In genomic region chr10:83630899-83631298, GRCm38 (mm10) we compare ENCODE assay signal across 10 mouse cellular contexts. TPM values are rescaled to one million over a fixed set of nuclear protein-coding genes. Genes with fewer than 3 reads are reported as not detected.
DNase-seq lines count a peak whose midpoint lies in the region; ATAC-seq lines count a peak whose summit lies in the region.
"Had no signal": no experiment of that assay in that cellular context is flagged by ENCODE, and none has a peak within 500 bp of the region (broad histone marks: within the 10 kb centered on the region; RNA-seq: fewer than 3 reads in every experiment).

No protein-coding gene starts in this region.

- no peaks in the 10 kb centered on the region for H3K9me3 ChIP-seq in heart, embryonic 11.5 days (replicated peaks; ENCODE audit: control insufficient read depth, low read length)
- no peaks in the 10 kb centered on the region for H3K9me3 ChIP-seq in midbrain, embryonic 16.5 days (replicated peaks; ENCODE audit: control insufficient read depth, low read length, poor library complexity, severe bottlenecking)
- no peaks in the 10 kb centered on the region for H3K9me3 ChIP-seq in midbrain, embryonic 13.5 days
- no peaks in the 10 kb centered on the region for H3K9me3 ChIP-seq in neural tube, embryonic 14.5 days (ENCODE audit: control insufficient read depth, low read length)
- H3K9me3 ChIP-seq: megakaryocyte, embryonic 14.5 days had no signal

- WGBS in heart, embryonic 11.5 days (ENCODE audit: insufficient replicate concordance), result 50% methylated on average over 3 of the region's 3 CpGs
- 55% methylated on average over 3 of the region's 3 CpGs for WGBS in midbrain, embryonic 16.5 days
- WGBS in midbrain, embryonic 13.5 days, result 68% methylated on average over 3 of the region's 3 CpGs
- WGBS in neural tube, embryonic 14.5 days, result 50% methylated on average over 3 of the region's 3 CpGs

- DNase-seq in heart, adult 18-20 months, result peak; percentile 63 to 71
- peak; percentile 87 to 94 for DNase-seq in cerebellum, postnatal 36 days
- DNase-seq in thymus, postnatal 4 days, result no peak
- DNase-seq in thymus, postnatal 36 days, result no peak
- DNase-seq: kidney, adult 18-20 months had no signal

- H3K9ac ChIP-seq in heart, embryonic 11.5 days (ENCODE audit: low read depth, low read length), result no peak overlapping the region
- H3K9ac ChIP-seq in midbrain, embryonic 16.5 days (ENCODE audit: low read depth, low read length), result no peak overlapping the region
- no peak overlapping the region for H3K9ac ChIP-seq in midbrain, embryonic 13.5 days (replicated peaks)
- H3K9ac ChIP-seq in neural tube, embryonic 14.5 days (replicated peaks; ENCODE audit: low read depth, low read length), result no peak overlapping the region

- H3K4me3 ChIP-seq in heart, embryonic 11.5 days (ENCODE audit: low read depth, low read length), result no peak overlapping the region
- H3K4me3 ChIP-seq in midbrain, embryonic 16.5 days (ENCODE audit: low read depth, low read length), result no peak overlapping the region
- no peak overlapping the region for H3K4me3 ChIP-seq in midbrain, embryonic 13.5 days (replicated peaks)
- H3K4me3 ChIP-seq in neural tube, embryonic 14.5 days (ENCODE audit: low read depth, low read length), result no peak overlapping the region
- H3K4me3 ChIP-seq: megakaryocyte, embryonic 14.5 days had no signal

- no peak overlapping the region for H3K4me2 ChIP-seq in heart, embryonic 11.5 days
- H3K4me2 ChIP-seq in midbrain, embryonic 16.5 days (ENCODE audit: low read length), result no peak overlapping the region
- no peak overlapping the region for H3K4me2 ChIP-seq in midbrain, embryonic 13.5 days (replicated peaks)
- H3K4me2 ChIP-seq in neural tube, embryonic 14.5 days (ENCODE audit: low read depth, low read length), result no peak overlapping the region

- H3K36me3 ChIP-seq in heart, embryonic 11.5 days (ENCODE audit: control insufficient read depth, insufficient read depth, low read length), result peaks cover 2% of the 10 kb centered on the region
- peaks cover 11% of the 10 kb centered on the region; the same call in 1 of the 2 replicates for H3K36me3 ChIP-seq in midbrain, embryonic 16.5 days (ENCODE audit: control insufficient read depth, insufficient read depth, low read length)
- H3K36me3 ChIP-seq in midbrain, embryonic 13.5 days, result peaks cover 43% of the 10 kb centered on the region
- peaks cover 3% of the 10 kb centered on the region; the same call in 1 of the 2 replicates for H3K36me3 ChIP-seq in neural tube, embryonic 14.5 days (ENCODE audit: control insufficient read depth, insufficient read depth, low read length)

- H3K4me1 ChIP-seq in heart, embryonic 11.5 days (ENCODE audit: control insufficient read depth, insufficient read depth, low read length), result peaks cover 15% of the 10 kb centered on the region
- peaks cover 12% of the 10 kb centered on the region for H3K4me1 ChIP-seq in midbrain, embryonic 16.5 days (ENCODE audit: control insufficient read depth, insufficient read depth, low read length)
- peaks cover 20% of the 10 kb centered on the region for H3K4me1 ChIP-seq in midbrain, embryonic 13.5 days (replicated peaks)
- no peaks in the 10 kb centered on the region for H3K4me1 ChIP-seq in neural tube, embryonic 14.5 days (ENCODE audit: control insufficient read depth, insufficient read depth, low read length)

- no peaks in the 10 kb centered on the region for H3K27me3 ChIP-seq in heart, embryonic 11.5 days (ENCODE audit: control insufficient read depth, insufficient read depth, low read length)
- H3K27me3 ChIP-seq in midbrain, embryonic 16.5 days (ENCODE audit: control insufficient read depth, insufficient read depth, low read depth, low read length), result no peaks in the 10 kb centered on the region
- no peaks in the 10 kb centered on the region for H3K27me3 ChIP-seq in midbrain, embryonic 13.5 days
- H3K27me3 ChIP-seq in neural tube, embryonic 14.5 days (ENCODE audit: control insufficient read depth, insufficient read depth, low read length), result no peaks in the 10 kb centered on the region

- no peak overlapping the region for H3K27ac ChIP-seq in heart, embryonic 11.5 days (ENCODE audit: low read depth, low read length)
- no peak overlapping the region; the same call in 1 of the 2 replicates for H3K27ac ChIP-seq in midbrain, embryonic 16.5 days (ENCODE audit: low read length)
- no peak overlapping the region for H3K27ac ChIP-seq in midbrain, embryonic 13.5 days
- no peak overlapping the region for H3K27ac ChIP-seq in neural tube, embryonic 14.5 days (ENCODE audit: low read depth, low read length)

- no peak for ATAC-seq in heart, embryonic 11.5 days (replicated peaks; ENCODE audit: insufficient number of reproducible peaks, low FRiP score, low TSS enrichment)
- ATAC-seq in midbrain, embryonic 16.5 days, result peak; percentile 43; the same call in 1 of the 2 replicates
- ATAC-seq in midbrain, embryonic 13.5 days, result no peak
- peak; percentile 52; the same call in 1 of the 2 replicates for ATAC-seq in neural tube, embryonic 14.5 days (ENCODE audit: low read depth)

RNA-seq across cellular contexts. Expression of gene Appl2, which starts 17.6 kb away (rescaled TPM):
- 10 to 100 TPM; 34.2 to 40.0 TPM for total RNA-seq in heart, adult 18-20 months (2021)
- 25.2 and 28.9 TPM in 2 replicates for polyA plus RNA-seq in heart, embryonic 11.5 days (2014; fragmentation: Nextera tagmentation; extraction: Ambion mirVana)
- 56.1 and 58.3 TPM in 2 replicates for polyA plus RNA-seq in midbrain, embryonic 16.5 days (2015; fragmentation: Nextera tagmentation; extraction: Ambion mirVana)
- polyA plus RNA-seq in midbrain, embryonic 13.5 days (2015; fragmentation: Nextera tagmentation; extraction: Ambion mirVana), result 44.7 and 49.8 TPM in 2 replicates
- polyA plus RNA-seq in neural tube, embryonic 14.5 days (2014; fragmentation: Nextera tagmentation; extraction: Ambion mirVana), result 34.2 and 55.1 TPM in 2 replicates

Comparison
In these comparisons a context has a peak if more than half of its experiments do, and no peak if none do; other contexts are left out.
1. ATAC-seq: peak in midbrain, embryonic 16.5 days (single experiment) and neural tube, embryonic 14.5 days (single experiment); none in heart, embryonic 11.5 days (single experiment) and midbrain, embryonic 13.5 days (single experiment).
2. DNase-seq: peak in heart, adult 18-20 months (2 of 2) and cerebellum, postnatal 36 days (2 of 2); none in thymus, postnatal 4 days (single experiment) and thymus, postnatal 36 days (0 of 2).